Mouse (Mus musculus) lung, postnatal 0 days (tissue): ENCODE measurements around the gene Prrt3. TPM values are rescaled to one million over a fixed set of nuclear protein-coding genes. Genes with fewer than 3 reads are reported as not detected.

Experiments
- ATAC-seq: fragments of 200-750 bp; cut with Nextera tagmentation; 2 replicates; pipeline ENCODE4 v1.8.0; 2017; ENCODE audit warnings: moderate library complexity
- DNase-seq: peaks from one replicate; pipeline ENCODE4 v3.0.0-alpha.2; 2016; ENCODE audit warnings: low spot score
- H3K27ac ChIP-seq: fragments of 300-500 bp; sonication (generic); 2 replicates; pipeline ENCODE4 v1.5.1; 2014; ENCODE audit warnings: antibody characterized with exemption, mild to moderate bottlenecking, low read length, mixed read lengths
- H3K27me3 ChIP-seq: fragments of 300-500 bp; sonication (generic); replicated peaks from 2 replicates; pipeline ENCODE4 v1.6.1; 2014; ENCODE audit warnings: low read length, mixed read lengths; ENCODE audit not compliant: insufficient read depth
- H3K36me3 ChIP-seq: fragments of 300-500 bp; sonication (generic); 2 replicates; pipeline ENCODE4 v1.6.1; 2014; ENCODE audit warnings: low read length, mixed read lengths; ENCODE audit not compliant: insufficient read depth
- H3K4me1 ChIP-seq: fragments of 300-500 bp; sonication (generic); 2 replicates; pipeline ENCODE4 v1.6.1; 2014; ENCODE audit warnings: antibody characterized with exemption, low read depth, low read length, mixed read lengths; ENCODE audit not compliant: insufficient read depth
- H3K4me2 ChIP-seq: fragments of 300-500 bp; sonication (generic); replicated peaks from 2 replicates; pipeline ENCODE4 v1.6.1; 2014; ENCODE audit warnings: low read depth, mild to moderate bottlenecking, low read length, moderate library complexity, mixed read lengths
- H3K4me3 ChIP-seq: fragments of 300-500 bp; sonication (generic); 2 replicates; pipeline ENCODE4 v1.5.1; 2014; ENCODE audit warnings: low read depth, low read length
- H3K9ac ChIP-seq: fragments of 300-500 bp; sonication (generic); replicated peaks from 2 replicates; pipeline ENCODE4 v1.6.1; 2014; ENCODE audit warnings: low read depth, mild to moderate bottlenecking
- H3K9me3 ChIP-seq: fragments of 300-500 bp; sonication (generic); 2 replicates; pipeline ENCODE4 v1.6.1; 2016; ENCODE audit warnings: low read length, mixed read lengths
- CTCF ChIP-seq: IDR thresholded peaks from 2 replicates; pipeline ENCODE4 v1.5.1; 2016; ENCODE audit warnings: antibody characterized with exemption, mild to moderate bottlenecking
- EP300 ChIP-seq: IDR thresholded peaks from 2 replicates; pipeline ENCODE4 v1.6.1; 2016; ENCODE audit warnings: antibody characterized with exemption, mild to moderate bottlenecking, control low read depth
- WGBS: fragments of 180-500 bp; shearing (Covaris S2); extraction: QIAGEN DNeasy Blood & Tissue Kit; methylation state at CpG from one replicate; pipeline ENCODE4 v1.1.7; 2014; 5-methylcytosine and 5-hydroxymethylcytosine counted together
- polyA plus RNA-seq: library from polyadenylated mRNA; unstranded; fragments of >200 nt; fragmentation: Nextera tagmentation; extraction: Ambion mirVana; gene quantifications from 2 replicates; pipeline ENCODE4 v1.2.1, GENCODE M21; 2015

Prrt3 gene
- polyA plus RNA-seq, 1 experiment from 2014 or later, result 0.30 TPM

- DNase-seq (peak; percentile 85), ATAC-seq (peak; percentile 92)
- Histone ChIP-seq H3K4me1 (no peaks in the 10 kb centered on the region), H3K9ac (0 out of 2 replicates have a peak overlapping the region, but pooled peaks have one; percentile 3), H3K4me3 (peak overlapping the region; percentile 38), H3K36me3 (peaks cover 4% of the 10 kb centered on the region; the same call in 1 of the 2 replicates), H3K27me3 (no peaks in the 10 kb centered on the region), H3K4me2 (peak overlapping the region; percentile 57), H3K27ac (no peak overlapping the region; the same call in 1 of the 2 replicates), H3K9me3 (no peaks in the 10 kb centered on the region)
- TF ChIP-seq CTCF (peak; percentile 80), EP300 (no peak)
- WGBS, result 2% methylated on average over 48 of the region's 54 CpGs
These were observed 7.4 kb downstream of the Prrt3 start for GRCm38 (mm10) chr6:113494258-113494788.

- no peak for ATAC-seq
- TF ChIP-seq EP300, result no peak
- TF ChIP-seq CTCF, result no peak
- no peaks in the 10 kb centered on the region for H3K4me1 ChIP-seq
- WGBS, result 73% methylated on average over 24 of the region's 24 CpGs
- H3K4me2 ChIP-seq, result no peak overlapping the region
- H3K4me3 ChIP-seq, result no peak overlapping the region
- H3K9me3 ChIP-seq, result no peaks in the 10 kb centered on the region
- no peaks in the 10 kb centered on the region for H3K27me3 ChIP-seq
- H3K27ac ChIP-seq, result no peak overlapping the region
- H3K36me3 ChIP-seq, result peaks cover 4% of the 10 kb centered on the region; the same call in 1 of the 2 replicates
- H3K9ac ChIP-seq, result no peak overlapping the region
- DNase-seq, result no peak
These were observed 9.4 kb downstream of the Prrt3 start for GRCm38 (mm10) chr6:113492101-113492864.

GRCm38 (mm10) chr6:113489410-113489809, 12.3 kb downstream of the Prrt3 start:
- Histone ChIP-seq H3K27me3 (no peaks in the 10 kb centered on the region), H3K9me3 (no peaks in the 10 kb centered on the region), H3K27ac (no peak overlapping the region), H3K4me3 (no peak overlapping the region), H3K36me3 (peaks cover 4% of the 10 kb centered on the region; the same call in 1 of the 2 replicates), H3K4me2 (no peak overlapping the region), H3K4me1 (no peaks in the 10 kb centered on the region), H3K9ac (no peak overlapping the region)
- ATAC-seq, result no peak
- TF ChIP-seq CTCF (no peak), EP300 (no peak)
- no peak for DNase-seq
- WGBS, result 94% methylated on average over 14 of the region's 14 CpGs

- ATAC-seq (peak; percentile 25; the same call in 1 of the 2 replicates), DNase-seq (peak; percentile 91)
- Histone ChIP-seq H3K4me2 (no peak overlapping the region), H3K4me3 (no peak overlapping the region), H3K9me3 (no peaks in the 10 kb centered on the region), H3K27me3 (no peaks in the 10 kb centered on the region), H3K27ac (peak overlapping the region; percentile 62; the same call in 1 of the 2 replicates), H3K36me3 (peaks cover 4% of the 10 kb centered on the region; the same call in 1 of the 2 replicates), H3K4me1 (no peaks in the 10 kb centered on the region; the same call in 1 of the 2 replicates), H3K9ac (no peak overlapping the region)
- 36% methylated on average over 7 of the region's 7 CpGs for WGBS
- TF ChIP-seq CTCF (no peak), EP300 (no peak)
These were observed 14.6 kb downstream of the Prrt3 start for GRCm38 (mm10) chr6:113487125-113487576.

- Histone ChIP-seq H3K27ac (peak overlapping the region; percentile 52), H3K4me2 (peak overlapping the region; percentile 68), H3K9me3 (no peaks in the 10 kb centered on the region), H3K9ac (peak overlapping the region; percentile 37), H3K4me3 (peak overlapping the region; percentile 49), H3K4me1 (no peaks in the 10 kb centered on the region; the same call in 1 of the 2 replicates), H3K36me3 (no peaks in the 10 kb centered on the region), H3K27me3 (no peaks in the 10 kb centered on the region)
- TF ChIP-seq CTCF (peak; percentile 29), EP300 (no peak)
- DNase-seq (peak; percentile 23), ATAC-seq (0 out of 2 replicates have a peak, but pooled peaks have one; percentile 5)
- WGBS, result 10% methylated on average over 10 of the region's 10 CpGs
These were observed 18.0 kb downstream of the Prrt3 start for GRCm38 (mm10) chr6:113483729-113484128.

GRCm38 (mm10) chr6:113483100-113483615, 18.6 kb downstream of the Prrt3 start, which contains the start of gene Creld1:
Gene Creld1, plus strand, starts transcription at chr6:113483297.
- Histone ChIP-seq H3K36me3 (no peaks in the 10 kb centered on the region), H3K9ac (peak within 1 kb of the TSS; percentile 37), H3K9me3 (no peaks in the 10 kb centered on the region), H3K27me3 (no peaks in the 10 kb centered on the region), H3K4me1 (no peaks in the 10 kb centered on the region; the same call in 1 of the 2 replicates), H3K27ac (peak within 1 kb of the TSS; percentile 80), H3K4me2 (peak within 1 kb of the TSS; percentile 68), H3K4me3 (peak within 1 kb of the TSS; percentile 49)
- TF ChIP-seq CTCF, result no peak
- TF ChIP-seq EP300, result no peak; the same call in 1 of the 2 replicates
- ATAC-seq, result peak; percentile 95
- WGBS, result under 1% methylated on average over 26 of the region's 26 CpGs
- peak; percentile 97 for DNase-seq
